Mouse (Mus musculus) R1 (cell line): ENCODE measurements at regions not wholly inside any gene's neighbourhood (a gene's known extent, or its start where the extent isn't known, plus 50 kb on each side); places are given as distances from the start of the nearest gene placed in this dataset.
A peak's percentile ranks its signal among the peaks of the same experiment; 100 is the strongest.

Source experiments
- DNase-seq: peaks from one replicate; pipeline ENCODE4 v3.0.0-alpha.2; 2018; ENCODE audit warnings: low read depth, low spot score

- peak; percentile 66 for DNase-seq
These were observed 248.1 kb upstream of the Lrp1b start for GRCm38 (mm10) chr2:42901554-42901953.
